Mouse (Mus musculus) adipose tissue, adult 10 weeks (tissue): Measurements from ENCODE around the gene Trim58. TPM values are rescaled to one million over a fixed set of nuclear protein-coding genes. Genes with fewer than 3 reads are reported as not detected.

Experiments
- polyA plus RNA-seq: library from polyadenylated mRNA; stranded (reverse); fragments of 350-450 nt; fragmentation: Illumina TruSeq; extraction: RNeasy Lipid Tissue Mini Kit (QIAGEN cat#74804); gene quantifications from one replicate; pipeline ENCODE4 v1.2.3, GENCODE M21; 2014; ENCODE audit warnings: low read depth, low replicate concordance

Trim58 gene
- not detected for polyA plus RNA-seq

DNA sequence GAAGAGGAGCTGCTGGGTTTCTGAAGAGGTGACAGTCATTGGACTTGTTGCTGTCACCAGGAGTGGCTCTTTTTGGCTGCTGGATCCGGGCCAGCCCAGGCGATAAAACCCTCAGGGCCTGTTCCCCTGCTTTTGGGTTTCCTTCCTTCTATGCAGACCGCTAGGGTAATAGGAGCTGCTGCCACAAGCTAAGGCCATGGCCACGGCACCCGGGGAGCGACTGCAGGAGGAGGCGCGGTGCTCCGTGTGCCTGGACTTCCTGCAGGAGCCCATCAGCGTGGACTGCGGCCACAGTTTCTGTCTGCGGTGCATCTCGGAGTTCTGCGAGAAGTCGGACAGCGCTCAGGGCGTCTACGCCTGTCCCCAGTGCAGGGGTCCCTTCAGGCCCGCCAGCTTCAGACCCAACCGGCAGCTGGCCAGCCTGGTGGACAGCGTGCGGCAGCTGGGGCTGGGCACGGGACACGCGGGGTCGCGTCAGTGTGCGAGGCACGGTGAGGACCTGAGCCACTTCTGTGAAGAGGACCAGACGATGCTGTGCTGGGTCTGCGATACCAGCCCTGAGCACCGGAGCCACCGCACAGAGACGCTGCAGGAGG, at the start of gene Trim58:
TSS of gene Trim58 (plus strand) at position 194 of the 596 bp plus-strand sequence.

DNA sequence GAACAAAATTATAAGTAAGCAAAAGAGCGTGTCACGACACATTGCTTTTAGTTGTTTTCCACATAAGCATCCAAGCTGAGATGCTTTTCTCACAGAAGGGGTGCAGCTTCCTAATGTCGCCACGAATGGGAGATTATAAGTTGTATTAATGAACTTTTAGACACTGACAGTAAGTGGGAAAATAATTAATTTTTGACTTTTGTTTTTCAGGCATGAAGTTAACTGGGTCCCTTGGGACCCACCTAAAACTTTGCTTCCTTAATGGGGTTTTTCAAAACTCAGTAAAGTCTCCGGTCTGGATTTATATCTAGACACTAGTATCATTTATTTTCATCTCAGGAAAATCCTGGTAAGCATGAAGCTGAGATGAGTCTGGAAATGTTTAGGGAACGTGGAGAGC, 45.5 kb upstream of the Trim58 start, which contains the start of gene Olfr324:
TSS of gene Olfr324 (plus strand) at position 301 of the 400 bp plus-strand sequence.

GRCm38 (mm10) chr11:58615975-58616374, 24.3 kb upstream of the Trim58 start, which contains the start of gene 2210407C18Rik:
2210407C18Rik (minus strand) TSS chr11:58616075.

DNA sequence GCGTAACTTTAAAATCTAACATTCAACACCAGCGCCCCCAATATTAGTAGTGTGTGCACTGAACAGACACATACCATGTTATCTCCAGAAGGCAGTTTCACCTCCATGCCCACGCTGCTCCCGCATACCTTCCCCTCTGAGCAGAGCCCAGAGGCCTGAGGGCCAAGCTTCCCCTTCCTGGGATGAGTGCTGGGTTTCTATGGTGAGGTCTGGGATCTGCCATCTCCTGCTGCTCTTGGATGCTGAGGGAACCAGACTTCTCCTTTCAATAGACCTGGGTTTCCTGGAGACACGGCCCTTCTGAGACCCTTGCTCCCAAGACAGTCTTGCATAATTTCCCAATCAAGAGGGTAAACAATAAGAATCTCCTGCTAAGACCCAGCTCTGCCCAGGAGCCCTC, 9.9 kb upstream of the Trim58 start, which contains the start of gene Olfr323:
TSS of gene Olfr323 (minus strand) at position 101 of the 400 bp plus-strand sequence.

DNA sequence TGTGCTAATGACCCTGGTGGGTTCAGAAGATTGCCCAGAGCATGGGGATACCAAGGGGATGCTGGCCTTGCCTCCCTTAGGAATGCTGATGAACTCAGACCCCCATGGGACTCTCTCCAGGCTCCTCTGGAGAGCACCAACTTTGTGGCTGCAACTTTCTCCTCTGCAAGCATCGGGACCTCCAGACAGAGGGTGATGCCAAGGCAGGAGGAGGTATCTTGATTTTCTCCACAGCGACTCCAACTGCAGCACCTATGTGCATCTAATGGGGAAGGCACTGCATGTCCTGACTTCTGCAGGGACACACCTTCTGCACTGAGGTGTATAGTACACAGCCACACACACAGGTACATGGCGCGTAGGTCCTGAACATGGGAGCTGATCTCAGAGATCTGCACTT, 18.3 kb downstream of the Trim58 start, which contains the start of gene Olfr322:
TSS of gene Olfr322 (plus strand) at position 187 of the 400 bp plus-strand sequence.

GRCm38 (mm10) chr11:58680799-58681198, 40.5 kb downstream of the Trim58 start, which contains the start of gene Olfr320:
Olfr320 (plus strand) TSS chr11:58681099.

DNA sequence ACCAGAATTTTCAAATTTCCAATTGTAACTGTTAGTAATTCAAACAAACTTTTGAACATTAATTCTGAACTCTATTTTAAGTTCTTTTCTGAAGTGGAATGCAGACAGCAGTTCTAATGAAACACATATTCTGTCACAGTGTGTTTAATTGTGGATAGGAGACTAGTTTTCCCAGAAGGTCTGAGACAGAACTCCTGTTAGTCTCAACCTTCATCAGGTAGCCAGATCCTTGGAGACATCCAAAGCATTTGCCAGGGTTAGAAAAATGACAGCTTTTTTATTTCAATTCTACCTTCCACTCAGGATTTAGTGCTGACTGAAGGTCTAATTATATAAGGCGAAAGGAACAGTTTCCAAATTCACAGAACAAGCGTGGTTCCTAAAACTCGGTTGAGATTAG, 58.6 kb downstream of the Trim58 start, which contains the start of gene Olfr319:
TSS of gene Olfr319 (plus strand) at position 301 of the 400 bp plus-strand sequence.

Other genes starting within 250 kb of the Trim58 start
- not detected for gene 1810065E05Rik, start 219.4 kb upstream of the Trim58 start, polyA plus RNA-seq
- gene Gm12253, start 207.9 kb upstream of the Trim58 start, polyA plus RNA-seq = not detected
- gene Lypd9, start 187.5 kb upstream of the Trim58 start, polyA plus RNA-seq = 3.7 TPM
- not detected for gene Olfr30, start 178.2 kb upstream of the Trim58 start, polyA plus RNA-seq
- gene Olfr332, start 147.9 kb upstream of the Trim58 start, polyA plus RNA-seq = 0.82 TPM
- not detected for gene Olfr331, start 137.9 kb upstream of the Trim58 start, polyA plus RNA-seq
- gene Olfr330, start 105.6 kb upstream of the Trim58 start, polyA plus RNA-seq = not detected
- not detected for gene Olfr329-ps, start 94.0 kb upstream of the Trim58 start, polyA plus RNA-seq
- gene Olfr328, start 84.8 kb upstream of the Trim58 start, polyA plus RNA-seq = not detected
- gene Olfr224, start 69.9 kb upstream of the Trim58 start, polyA plus RNA-seq = not detected
- not detected for gene Olfr325, start 62.7 kb upstream of the Trim58 start, polyA plus RNA-seq
- not detected for gene Olfr324, start 45.4 kb upstream of the Trim58 start, polyA plus RNA-seq
- gene 2210407C18Rik, start 24.4 kb upstream of the Trim58 start, polyA plus RNA-seq = not detected
- not detected for gene Olfr323, start 10.0 kb upstream of the Trim58 start, polyA plus RNA-seq
- gene Olfr322, start 18.3 kb downstream of the Trim58 start, polyA plus RNA-seq = not detected
- not detected for gene Olfr320, start 40.6 kb downstream of the Trim58 start, polyA plus RNA-seq
- gene Olfr319, start 58.7 kb downstream of the Trim58 start, polyA plus RNA-seq = not detected
- not detected for gene Olfr318, start 83.5 kb downstream of the Trim58 start, polyA plus RNA-seq
- gene Olfr317, start 98.7 kb downstream of the Trim58 start, polyA plus RNA-seq = not detected
- gene Olfr316, start 112.3 kb downstream of the Trim58 start, polyA plus RNA-seq = not detected
- gene Olfr315, start 132.7 kb downstream of the Trim58 start, polyA plus RNA-seq = not detected
- not detected for gene Olfr314, start 142.5 kb downstream of the Trim58 start, polyA plus RNA-seq
- gene Fam183b, start 161.5 kb downstream of the Trim58 start, polyA plus RNA-seq = 14.7 TPM
- gene Olfr313, start 174.5 kb downstream of the Trim58 start, polyA plus RNA-seq = not detected
- not detected for gene Olfr312, start 188.8 kb downstream of the Trim58 start, polyA plus RNA-seq
- not detected for gene Olfr311, start 198.8 kb downstream of the Trim58 start, polyA plus RNA-seq
- gene Gm12258, start 206.7 kb downstream of the Trim58 start, polyA plus RNA-seq = 8.7 TPM
- gene 2810021J22Rik, start 226.8 kb downstream of the Trim58 start, polyA plus RNA-seq = 8.6 TPM